Mouse (Mus musculus) ES-E14 (cell line): ENCODE results near the gene St3gal4.

Experiments used
- CHD2 ChIP-seq: IDR thresholded peaks from 2 replicates; pipeline ENCODE4 v1.6.1; 2014; ENCODE audit warnings: mild to moderate bottlenecking, low read depth, low read length, inconsistent platforms
- HCFC1 ChIP-seq: IDR thresholded peaks from 2 replicates; pipeline ENCODE4 v1.6.1; 2012; ENCODE audit warnings: low read length, inconsistent platforms, borderline replicate concordance; ENCODE audit not compliant: insufficient read depth

GRCm38 (mm10) chr9:35115299-35115698 is 3.8 kb downstream of the St3gal4 start:
- TF ChIP-seq HCFC1 (no peak), CHD2 (no peak)
